Mouse (Mus musculus) liver, postnatal 0 days (tissue): ENCODE data around the gene Hvcn1.

Experiments used
- CTCF ChIP-seq: sonication (generic); IDR thresholded peaks from 2 replicates; pipeline ENCODE4 v1.5.1; 2016; ENCODE audit warnings: antibody characterized with exemption, low read depth
- EP300 ChIP-seq: IDR thresholded peaks from 2 replicates; pipeline ENCODE4 v1.6.1; 2016; ENCODE audit warnings: antibody characterized with exemption, low read depth, mild to moderate bottlenecking

GRCm38 (mm10) chr5:122176398-122176797, 30.2 kb upstream of the Hvcn1 start:
- TF ChIP-seq CTCF (peak; percentile 75), EP300 (no peak)
